Mouse (Mus musculus) MN1 (cell line): Measurements from ENCODE around the gene Dcaf12l1.
"Not testable (repeated sequence)": the region's sequence is repeated elsewhere in the genome, so short reads cannot be mapped to it uniquely, and the experiment has no call there.

Experiments used
- DNase-seq: peaks from one replicate; pipeline ENCODE4 v3.0.0-alpha.2; 2016; ENCODE audit warnings: low spot score

The Dcaf12l1 gene

GRCm38 (mm10) chrX:44789761-44790411, at the start of gene Dcaf12l1:
Gene Dcaf12l1, minus strand, starts transcription at chrX:44790197.
- DNase-seq: no peak

DNA sequence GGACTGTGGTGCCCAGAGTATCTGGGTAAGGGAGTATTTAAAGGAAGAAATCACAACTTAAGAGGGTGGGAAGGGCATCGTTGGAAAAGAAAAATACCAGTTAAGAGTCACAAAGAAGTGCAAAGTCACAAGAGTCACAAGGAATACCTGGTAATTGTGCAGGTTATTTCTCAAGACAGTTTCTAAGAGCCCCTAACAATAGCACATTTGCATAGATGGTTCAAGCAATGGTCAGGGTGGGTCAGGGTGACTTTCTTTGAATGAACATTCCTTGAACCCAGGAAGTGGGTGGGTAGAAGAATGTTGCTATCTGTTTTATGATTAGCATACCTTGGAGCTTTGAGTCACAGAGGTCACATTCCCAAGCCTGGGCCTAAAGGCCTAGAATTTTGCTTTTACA, 19.4 kb upstream of the Dcaf12l1 start:
- DNase-seq: not testable (repeated sequence)

DNA sequence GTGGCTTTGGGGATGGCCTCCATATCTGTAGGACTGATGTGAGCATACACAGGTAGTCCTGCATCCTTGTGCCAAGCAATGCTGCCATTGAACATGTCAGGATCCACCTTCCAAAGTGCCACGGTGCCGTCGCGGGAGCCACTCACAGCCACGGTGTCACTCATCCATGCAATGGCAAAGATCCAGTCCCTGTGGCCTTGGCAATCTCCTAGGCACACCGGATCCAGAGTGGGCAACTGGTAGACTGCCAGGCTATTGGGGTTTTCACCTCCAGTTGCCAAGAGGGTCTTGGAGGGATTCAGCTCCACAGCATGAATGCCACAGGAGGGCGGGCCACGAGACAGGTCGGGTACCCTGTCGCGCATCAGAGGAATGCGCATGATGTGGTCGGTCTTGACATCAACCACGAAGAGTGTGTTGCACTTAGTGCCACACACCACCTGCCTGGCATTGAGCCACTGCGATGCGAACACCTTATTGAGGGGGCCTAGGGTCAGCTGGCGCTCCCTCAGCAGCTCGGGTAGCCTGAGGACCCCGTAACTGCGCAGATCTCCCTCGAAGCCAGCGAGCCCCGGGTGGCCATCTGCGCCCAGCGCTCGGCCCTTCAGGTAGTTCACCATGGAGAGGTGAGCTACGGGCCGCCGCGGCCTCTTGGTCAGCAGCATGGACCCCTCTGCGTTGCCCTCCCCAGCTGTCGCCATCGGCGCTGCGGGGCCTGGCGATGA, 799 bp downstream of the Dcaf12l1 start:
- no peak for DNase-seq
